Mouse (Mus musculus) olfactory bulb, adult 2 months (tissue): ENCODE results near the gene Wif1.

Experiments
- CTCF ChIP-seq: fragments of 200-500 bp; IDR thresholded peaks from 2 replicates; pipeline ENCODE4 v1.5.1; 2012; ENCODE audit warnings: low read depth, mild to moderate bottlenecking, low read length, moderate library complexity; ENCODE audit not compliant: insufficient read depth
- POLR2A ChIP-seq: fragments of 200-500 bp; IDR thresholded peaks from 2 replicates; pipeline ENCODE4 v1.6.1; 2012; ENCODE audit warnings: mild to moderate bottlenecking, low read depth, low read length, moderate library complexity; ENCODE audit not compliant: insufficient read depth

DNA sequence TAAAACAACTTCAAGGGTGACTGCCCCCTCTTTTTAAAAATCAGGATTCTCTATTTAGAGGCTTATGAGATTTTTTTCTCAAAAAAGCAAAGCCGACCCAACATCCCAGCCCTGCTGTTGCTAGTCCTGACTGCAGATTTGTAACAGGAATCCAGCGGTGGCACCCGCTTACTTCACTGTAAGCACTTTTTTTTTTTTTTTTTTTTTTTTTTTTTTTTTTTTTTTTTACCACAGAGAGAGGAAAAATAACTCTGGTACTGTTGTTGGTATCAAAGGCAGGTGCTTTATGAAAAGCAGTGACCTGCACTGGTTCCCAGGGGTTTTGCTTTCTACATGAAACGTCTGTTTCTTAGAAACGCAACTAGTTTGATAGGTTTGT is 798 bp downstream of the Wif1 start:
- no peak for TF ChIP-seq POLR2A
- TF ChIP-seq CTCF, result no peak
